Mouse (Mus musculus) c-Kit-negative CD71-positive TER-119-positive erythroid progenitor cells, embryonic 14.5 days (primary cell): ENCODE results near the gene Copz2.

ENCODE experiments used
- DNase-seq: peaks from one replicate; pipeline ENCODE4 v3.0.0-alpha.2; 2013; ENCODE audit warnings: low read depth, low spot score

The Copz2 gene

GRCm38 (mm10) chr11:96863206-96863995 is 13.7 kb downstream of the Copz2 start:
- no peak for DNase-seq

DNA sequence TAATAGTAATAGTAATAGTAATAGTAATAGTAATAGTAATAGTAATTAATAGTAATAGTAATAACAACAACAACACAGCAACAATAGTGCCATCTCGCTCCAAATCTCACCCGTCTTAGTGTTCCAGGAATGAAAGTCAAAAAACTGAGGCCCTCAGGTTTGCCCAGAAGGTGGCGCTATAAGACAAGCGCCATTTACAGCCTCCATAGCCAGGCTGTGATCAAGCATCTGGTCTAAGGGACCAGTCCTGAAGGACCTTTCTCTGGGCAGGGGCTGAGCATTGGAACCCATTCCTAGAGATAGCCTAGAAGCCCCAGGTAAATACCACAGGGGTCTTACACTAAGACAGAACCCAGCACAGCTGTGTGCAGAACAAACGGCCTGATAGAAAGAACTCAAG is 17.5 kb downstream of the Copz2 start:
- peak; percentile 46 for DNase-seq

- DNase-seq, result no peak
These were observed 23.0 kb downstream of the Copz2 start for GRCm38 (mm10) chr11:96872441-96873379.

DNA sequence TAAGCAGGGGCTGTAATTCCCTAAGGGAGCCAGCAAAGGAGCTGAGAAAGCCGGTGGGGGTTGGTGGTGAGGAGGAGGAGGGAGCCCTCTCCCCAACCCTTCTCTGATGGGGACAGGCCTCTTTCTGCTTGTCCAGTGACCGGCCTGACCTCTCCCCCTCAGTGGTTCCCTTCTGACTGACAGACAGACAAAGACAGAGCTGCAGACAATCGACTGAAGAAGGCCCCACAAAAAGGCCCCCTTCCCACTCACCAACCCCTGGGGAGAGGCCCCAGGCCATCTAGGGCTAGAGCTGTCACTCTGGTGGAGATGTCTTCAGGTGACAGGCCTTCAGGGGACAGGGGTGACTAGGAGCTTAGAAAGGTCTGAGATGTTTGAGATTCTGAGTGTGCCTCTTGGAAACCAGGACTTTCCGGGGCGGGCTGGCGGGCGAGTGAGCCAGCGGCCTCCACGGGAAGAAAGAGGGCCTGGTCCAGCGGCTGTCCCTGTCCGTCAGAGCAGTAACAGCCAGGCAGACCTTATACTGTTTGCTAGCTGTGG is 24.0 kb downstream of the Copz2 start:
- DNase-seq, result no peak

- DNase-seq, result no peak
These were observed 25.6 kb downstream of the Copz2 start for GRCm38 (mm10) chr11:96875270-96875669.

- DNase-seq, result no peak
These were observed 26.1 kb downstream of the Copz2 start for GRCm38 (mm10) chr11:96875745-96876144.

GRCm38 (mm10) chr11:96876300-96877040 is 26.8 kb downstream of the Copz2 start:
- DNase-seq, result no peak

DNA sequence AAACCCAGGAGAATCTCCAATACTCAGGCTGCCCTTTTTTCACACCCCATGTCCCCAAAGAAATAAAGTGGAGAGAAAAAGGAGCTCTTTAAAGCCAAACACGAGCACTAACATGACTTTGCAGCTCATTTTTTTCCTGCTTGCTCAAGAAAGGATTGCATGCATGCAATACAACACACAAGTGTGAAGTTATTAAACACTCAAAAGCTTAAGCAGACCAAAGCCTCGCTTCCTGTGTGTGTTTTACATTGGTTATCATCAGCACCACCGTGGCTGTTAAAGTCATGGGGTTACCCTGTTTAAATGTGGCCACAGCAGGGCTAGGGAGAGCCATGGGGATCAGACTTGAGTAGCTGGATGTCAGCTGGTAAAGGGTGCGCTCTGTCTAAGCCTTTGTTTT is 27.4 kb downstream of the Copz2 start:
- no peak for DNase-seq

GRCm38 (mm10) chr11:96878715-96879114 is 29.0 kb downstream of the Copz2 start:
- DNase-seq, result no peak

DNA sequence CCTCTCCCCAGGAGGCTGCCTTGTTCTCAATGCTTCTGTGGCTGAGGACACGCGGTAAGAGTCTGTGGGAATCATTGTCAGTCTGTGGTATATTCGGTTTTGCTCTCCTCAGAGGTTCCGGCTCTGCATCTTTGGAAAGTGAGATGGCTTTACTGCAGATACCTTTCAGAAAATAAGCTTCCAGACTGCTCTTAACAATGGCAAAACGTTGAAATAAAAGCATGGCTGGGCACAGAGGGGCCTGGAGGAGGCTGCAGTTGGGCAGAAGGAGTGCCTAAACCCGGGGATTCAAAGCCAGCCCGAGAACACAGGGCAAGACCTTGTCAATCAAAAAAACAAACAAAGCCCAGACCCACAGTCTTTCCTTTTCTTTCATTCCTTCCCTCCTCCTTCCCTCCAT is 29.7 kb downstream of the Copz2 start:
- no peak for DNase-seq

DNA sequence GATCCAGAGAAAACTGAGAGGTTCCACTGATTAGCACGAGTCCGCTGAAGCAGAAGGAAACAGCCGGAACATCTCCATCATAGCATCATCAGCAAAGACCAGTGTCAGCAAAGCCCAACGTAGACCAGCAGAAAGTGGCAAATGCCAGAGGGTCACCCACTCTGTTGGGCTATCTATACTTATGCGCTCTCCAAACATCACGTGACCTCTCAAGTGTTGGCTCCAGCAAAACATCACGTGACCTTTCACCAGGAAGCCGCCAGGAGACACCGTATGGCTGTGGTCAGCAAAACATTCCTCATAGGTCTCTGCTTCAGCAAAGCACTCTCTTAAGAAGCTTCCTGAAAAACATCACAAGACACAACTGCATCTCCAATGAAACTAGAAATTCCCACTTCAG is 30.6 kb downstream of the Copz2 start:
- DNase-seq, result no peak

DNA sequence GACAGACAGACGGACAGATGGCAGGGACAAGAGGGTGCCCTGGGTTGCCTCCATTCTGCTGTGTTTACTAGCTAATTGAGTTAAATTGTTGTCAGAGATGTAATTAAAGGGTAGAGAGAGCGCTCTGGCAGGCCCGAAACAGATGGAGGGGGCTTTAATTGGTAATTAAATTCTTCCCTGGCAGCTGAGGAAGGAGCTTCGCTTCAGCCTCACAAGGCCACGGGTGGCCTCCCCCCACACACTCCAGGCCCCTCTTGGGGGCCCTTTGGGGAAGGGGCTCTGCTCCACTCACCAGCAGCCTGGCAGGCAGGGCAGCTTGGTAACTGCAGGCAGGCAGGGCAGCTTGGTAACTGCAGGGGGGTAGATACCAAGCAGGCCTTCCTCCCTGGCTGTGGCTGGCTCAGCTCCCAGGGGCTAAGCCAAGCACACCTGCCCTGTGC is 36.3 kb downstream of the Copz2 start:
- no peak for DNase-seq

DNA sequence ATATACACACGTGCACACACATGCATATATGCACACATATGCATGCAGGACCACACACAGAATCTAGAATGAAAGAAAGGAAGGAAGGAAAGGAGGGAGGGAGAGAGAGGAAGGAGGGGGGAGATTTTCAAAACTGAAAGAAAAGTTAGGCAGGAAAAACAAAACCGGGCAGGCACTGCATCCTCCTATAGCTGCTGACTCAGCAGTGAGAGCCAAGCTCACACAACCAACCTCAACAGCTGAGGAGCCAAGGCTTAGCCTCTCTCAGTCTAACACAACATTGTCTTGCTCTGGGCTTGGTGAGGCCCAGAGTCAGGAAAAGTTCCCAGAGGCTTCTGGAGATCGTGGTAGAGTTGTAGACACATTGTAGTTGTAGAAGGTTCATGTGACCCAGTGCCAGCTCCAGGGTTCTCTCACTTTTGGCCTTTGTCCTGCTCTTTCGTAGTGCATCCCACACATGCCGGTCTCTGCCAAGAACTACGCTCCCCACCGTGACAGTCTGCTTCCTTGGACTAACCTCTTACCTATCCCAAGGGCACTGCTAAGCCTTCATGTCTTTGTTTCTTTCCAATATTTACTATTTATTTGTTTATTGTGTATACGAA is 37.4 kb downstream of the Copz2 start:
- DNase-seq, result no peak

GRCm38 (mm10) chr11:96891784-96892527 is 42.3 kb downstream of the Copz2 start:
- DNase-seq, result no peak

DNA sequence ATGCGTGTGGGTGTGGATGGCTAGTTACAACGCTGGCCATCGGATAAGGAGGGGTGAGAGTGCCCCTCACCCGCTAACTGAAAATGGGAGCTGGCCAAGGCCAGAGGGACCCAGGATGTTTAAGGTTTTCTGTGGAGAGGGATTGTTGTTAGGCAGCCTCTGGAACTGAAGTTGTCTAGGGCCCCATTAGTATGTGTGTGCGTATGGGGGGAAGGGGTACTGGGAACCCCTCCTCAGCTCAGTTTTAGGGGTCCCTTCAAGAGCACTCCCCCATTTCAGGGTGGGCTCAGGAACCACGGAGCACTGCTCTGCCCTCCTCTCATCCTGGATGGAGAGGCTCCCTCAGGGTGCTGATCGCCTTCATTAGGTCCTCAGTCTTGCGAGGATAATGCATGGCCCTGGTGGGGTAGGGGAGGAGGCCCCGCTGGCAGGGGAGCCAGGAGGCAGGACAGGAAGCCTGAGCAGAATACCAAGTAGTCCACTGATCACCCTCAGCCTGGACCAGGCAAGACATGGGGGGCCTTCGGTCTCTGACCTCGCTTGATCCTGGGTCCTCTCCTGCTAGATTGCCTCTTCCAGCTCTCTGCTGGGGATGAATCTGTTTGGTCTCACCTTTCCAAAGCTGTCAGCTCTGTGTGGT is 43.7 kb downstream of the Copz2 start:
- DNase-seq, result no peak

DNA sequence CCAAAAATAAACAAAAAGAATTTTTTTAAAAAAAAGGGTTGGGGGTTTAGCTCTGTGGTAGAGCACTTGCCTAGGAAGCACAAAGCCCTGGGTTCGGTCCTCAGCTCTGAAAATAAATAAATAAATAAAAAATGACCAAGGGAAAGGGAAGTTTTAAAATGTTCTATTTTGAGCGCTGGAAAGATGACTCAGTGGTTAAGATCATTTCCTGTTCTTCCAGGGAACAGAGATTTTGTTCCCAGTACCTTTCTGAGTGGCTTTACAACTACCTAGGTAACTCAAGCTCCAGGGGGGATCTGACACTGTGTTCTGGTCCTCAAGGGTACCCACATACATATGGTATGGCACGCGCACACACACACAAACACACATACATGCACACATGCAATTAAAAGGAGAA is 46.2 kb downstream of the Copz2 start:
- DNase-seq, result no peak

DNA sequence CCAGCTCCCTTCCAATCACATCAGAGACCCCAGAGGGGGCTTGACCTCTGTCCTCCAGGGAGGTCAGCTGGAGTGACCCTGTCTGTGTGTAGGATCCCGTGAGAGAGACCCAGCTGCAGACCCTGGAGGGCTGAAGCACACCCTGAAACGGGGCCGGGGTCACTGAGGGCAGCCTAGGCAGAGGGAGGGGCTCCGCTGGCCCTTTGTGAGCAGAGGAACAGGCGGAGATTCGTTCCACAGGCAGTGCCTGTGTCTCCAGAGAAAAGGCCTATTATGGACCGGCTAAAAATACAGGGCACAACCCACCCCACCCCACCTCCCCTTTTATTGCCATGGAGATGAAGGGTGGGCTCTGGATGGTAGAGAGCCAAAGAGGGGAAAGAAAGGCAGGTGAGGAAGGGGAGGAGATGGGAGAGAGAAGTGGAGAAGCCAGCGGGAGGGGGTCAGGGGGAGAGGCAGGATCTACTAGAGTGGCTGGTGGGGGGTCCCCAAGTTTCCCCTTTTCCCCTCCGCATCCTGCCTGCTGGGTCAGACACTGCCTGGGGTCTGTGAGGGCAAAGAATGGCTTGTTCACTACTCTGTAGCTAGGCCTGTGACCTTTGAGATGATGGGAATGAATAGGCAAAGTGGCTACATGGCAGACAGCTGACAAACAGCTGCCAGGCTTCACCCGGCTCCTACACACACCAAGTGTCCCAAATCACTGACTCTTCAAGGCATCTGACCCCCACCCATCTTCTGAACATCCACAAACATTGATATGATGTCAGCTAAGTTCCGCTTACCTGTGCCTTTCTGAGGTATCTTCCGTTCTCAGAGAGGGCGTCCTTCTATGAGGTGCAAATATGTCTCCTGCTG is 50.0 kb downstream of the Copz2 start:
- DNase-seq, result no peak

GRCm38 (mm10) chr11:96901332-96901731 is 51.7 kb downstream of the Copz2 start:
- no peak for DNase-seq
